Mouse (Mus musculus) B cell, adult 2 months (primary cell): ENCODE results near the gene Emsy.
A peak's percentile ranks its signal among the peaks of the same experiment; 100 is the strongest.

Experiments used
- DNase-seq, 2 experiments: peaks; one replicate each; pipeline ENCODE4 v3.0.0; 2022

Emsy gene

GRCm38 (mm10) chr7:98665726-98666125, 9.1 kb upstream of the Emsy start:
- no peak for DNase-seq

GRCm38 (mm10) chr7:98665166-98665565, 8.6 kb upstream of the Emsy start:
- DNase-seq: no peak

- DNase-seq: peak; percentile 64 to 70
Observed at GRCm38 (mm10) chr7:98655681-98656530, 677 bp downstream of the Emsy start.

- no peak for DNase-seq
Observed at GRCm38 (mm10) chr7:98651651-98652050, 4.9 kb downstream of the Emsy start.

- DNase-seq: no peak
Observed at GRCm38 (mm10) chr7:98644238-98644637, 12.3 kb downstream of the Emsy start.

GRCm38 (mm10) chr7:98636607-98637006, 20.0 kb downstream of the Emsy start:
- DNase-seq: no peak

GRCm38 (mm10) chr7:98633032-98633431, 23.6 kb downstream of the Emsy start:
- DNase-seq: no peak

GRCm38 (mm10) chr7:98629947-98630346, 26.6 kb downstream of the Emsy start:
- no peak for DNase-seq

GRCm38 (mm10) chr7:98617739-98618138, 38.8 kb downstream of the Emsy start:
- DNase-seq: no peak

- no peak for DNase-seq
Observed at GRCm38 (mm10) chr7:98612936-98613335, 43.6 kb downstream of the Emsy start.

GRCm38 (mm10) chr7:98608520-98608919, 48.1 kb downstream of the Emsy start:
- no peak for DNase-seq

- peak in 1 of 2 experiments; percentile 24 for DNase-seq
Observed at GRCm38 (mm10) chr7:98607158-98607557, 49.4 kb downstream of the Emsy start.

GRCm38 (mm10) chr7:98601715-98602114, 54.9 kb downstream of the Emsy start:
- no peak for DNase-seq

- DNase-seq: no peak
Observed at GRCm38 (mm10) chr7:98597402-98597801, 59.2 kb downstream of the Emsy start.

- no peak for DNase-seq
Observed at GRCm38 (mm10) chr7:98594731-98595130, 61.9 kb downstream of the Emsy start.

- no peak for DNase-seq
Observed at GRCm38 (mm10) chr7:98593276-98593675, 63.3 kb downstream of the Emsy start.

GRCm38 (mm10) chr7:98589028-98589427, 67.6 kb downstream of the Emsy start:
- DNase-seq: no peak

- peak; percentile 43 to 50 for DNase-seq
Observed at GRCm38 (mm10) chr7:98586313-98586712, 70.3 kb downstream of the Emsy start.

- DNase-seq: no peak
Observed at GRCm38 (mm10) chr7:98584555-98584954, 72.0 kb downstream of the Emsy start.

- DNase-seq: no peak
Observed at GRCm38 (mm10) chr7:98581266-98581665, 75.3 kb downstream of the Emsy start.

GRCm38 (mm10) chr7:98580441-98580840, 76.1 kb downstream of the Emsy start:
- DNase-seq: no peak

GRCm38 (mm10) chr7:98579731-98580130, 76.9 kb downstream of the Emsy start:
- no peak for DNase-seq

GRCm38 (mm10) chr7:98577461-98577860, 79.1 kb downstream of the Emsy start:
- no peak for DNase-seq

- DNase-seq: no peak
Observed at GRCm38 (mm10) chr7:98575651-98576239, 80.8 kb downstream of the Emsy start.
